Mouse (Mus musculus) kidney, embryonic 16.5 days (tissue): ENCODE results near the gene Zfp445. TPM values are rescaled to one million over a fixed set of nuclear protein-coding genes. Genes with fewer than 3 reads are reported as not detected.

Source experiments
- ATAC-seq: fragments of 200-750 bp; cut with Nextera tagmentation; 2 replicates; pipeline ENCODE4 v1.8.0; 2017; ENCODE audit warnings: moderate TSS enrichment; ENCODE audit not compliant: low FRiP score, low TSS enrichment
- H3K27ac ChIP-seq: fragments of 300-500 bp; sonication (generic); 2 replicates; pipeline ENCODE4 v1.5.1; 2014; ENCODE audit warnings: low read length
- H3K27me3 ChIP-seq: fragments of 300-500 bp; sonication (generic); 2 replicates; pipeline ENCODE4 v1.6.1; 2014; ENCODE audit warnings: low read length, control low read depth, mixed read lengths; ENCODE audit not compliant: insufficient read depth
- H3K36me3 ChIP-seq: fragments of 300-500 bp; sonication (generic); 2 replicates; pipeline ENCODE4 v1.6.1; 2014; ENCODE audit warnings: low read length, control low read depth, mixed read lengths; ENCODE audit not compliant: insufficient read depth
- H3K4me1 ChIP-seq: fragments of 300-500 bp; sonication (generic); 2 replicates; pipeline ENCODE4 v1.6.1; 2014; ENCODE audit warnings: low read length, control low read depth, mixed read lengths; ENCODE audit not compliant: insufficient read depth
- H3K4me2 ChIP-seq: fragments of 300-500 bp; sonication (generic); replicated peaks from 2 replicates; pipeline ENCODE4 v1.6.1; 2014; ENCODE audit warnings: low read depth, low read length
- H3K4me3 ChIP-seq: fragments of 300-500 bp; sonication (generic); 2 replicates; pipeline ENCODE4 v1.5.1; 2014; ENCODE audit warnings: mild to moderate bottlenecking, low read length
- H3K9ac ChIP-seq: fragments of 300-500 bp; sonication (generic); replicated peaks from 2 replicates; pipeline ENCODE4 v1.6.1; 2014; ENCODE audit warnings: low read length
- H3K9me3 ChIP-seq: fragments of 300-500 bp; sonication (generic); 2 replicates; pipeline ENCODE4 v1.6.1; 2016; ENCODE audit warnings: low read length, control low read depth
- WGBS: fragments of 180-500 bp; shearing (Covaris S2); extraction: QIAGEN DNeasy Blood & Tissue Kit; methylation state at CpG from one replicate; pipeline ENCODE4 v1.1.7; 2014; 5-methylcytosine and 5-hydroxymethylcytosine counted together
- polyA plus RNA-seq: library from polyadenylated mRNA; unstranded; fragments of >200 nt; fragmentation: Nextera tagmentation; extraction: Ambion mirVana; gene quantifications from 2 replicates; pipeline ENCODE4 v1.2.1, GENCODE M21; 2015

The Zfp445 gene
- polyA plus RNA-seq, 1 experiment from 2014 or later = 82.3 TPM

GRCm38 (mm10) chr9:122812386-122812785, 53.4 kb downstream of the Zfp445 start:
- no peak overlapping the region for H3K9ac ChIP-seq
- H3K9me3 ChIP-seq = no peaks in the 10 kb centered on the region
- H3K4me3 ChIP-seq = no peak overlapping the region
- H3K4me2 ChIP-seq = no peak overlapping the region
- H3K27me3 ChIP-seq = no peaks in the 10 kb centered on the region
- WGBS = 85% methylated on average over 5 of the region's 5 CpGs
- H3K36me3 ChIP-seq = peaks cover 10% of the 10 kb centered on the region; the same call in 1 of the 2 replicates
- no peak overlapping the region for H3K27ac ChIP-seq
- no peaks in the 10 kb centered on the region for H3K4me1 ChIP-seq
- no peak for ATAC-seq

DNA sequence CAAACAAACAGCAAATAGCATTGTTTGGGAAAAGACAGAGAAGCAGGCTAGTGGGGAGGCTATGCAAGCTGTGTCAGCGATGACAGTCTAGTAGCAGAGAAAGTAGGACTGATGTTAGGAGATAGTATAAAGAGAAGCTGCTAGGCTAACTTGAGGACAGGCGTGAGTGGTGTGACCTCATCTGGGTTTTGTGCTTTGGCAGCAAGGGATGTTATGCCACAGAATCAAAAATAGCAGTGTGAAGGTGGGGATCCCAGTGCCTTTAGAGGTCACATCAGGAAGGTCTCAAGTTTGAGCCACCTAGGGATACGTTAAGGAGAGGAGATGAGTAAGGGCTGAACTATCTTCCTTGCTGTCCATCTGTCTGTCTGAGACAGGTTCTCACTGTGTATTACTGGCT, 55.6 kb downstream of the Zfp445 start:
- WGBS = 90% methylated on average over 3 of the region's 3 CpGs
- ATAC-seq = no peak

DNA sequence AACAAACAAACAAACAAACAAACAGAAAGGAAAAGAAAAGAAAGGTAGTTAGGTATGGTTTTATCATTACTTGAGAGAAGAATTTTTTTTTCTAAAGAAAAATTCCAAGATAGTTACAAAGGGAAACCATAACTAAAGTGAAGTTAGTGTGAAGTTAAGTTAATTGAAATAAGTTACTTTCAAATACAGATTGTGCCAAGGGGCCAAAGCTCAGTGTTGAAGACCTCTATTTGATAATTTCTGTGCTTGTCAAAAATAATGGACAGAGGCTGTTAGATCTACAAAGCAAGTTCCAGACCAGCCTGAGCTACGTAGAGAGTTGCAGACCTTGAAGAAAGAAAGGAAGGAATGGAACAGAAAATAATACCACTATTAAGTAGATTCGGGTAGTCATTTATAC, 58.6 kb downstream of the Zfp445 start:
- Histone ChIP-seq H3K27me3 (no peaks in the 10 kb centered on the region), H3K4me3 (no peak overlapping the region), H3K9me3 (no peaks in the 10 kb centered on the region), H3K4me1 (peaks cover 9% of the 10 kb centered on the region; the same call in 1 of the 2 replicates), H3K9ac (no peak overlapping the region), H3K4me2 (no peak overlapping the region), H3K36me3 (0 out of 2 replicates have a peak, but pooled peaks cover 5% of the 10 kb centered on the region), H3K27ac (no peak overlapping the region)
- 95% methylated on average over 2 of the region's 2 CpGs for WGBS
- no peak for ATAC-seq

More for the DNA sequence above, 55.6 kb downstream of the Zfp445 start:
- H3K27ac ChIP-seq = no peak overlapping the region
- no peak overlapping the region for H3K9ac ChIP-seq
- no peaks in the 10 kb centered on the region for H3K27me3 ChIP-seq
- H3K4me1 ChIP-seq = peaks cover 7% of the 10 kb centered on the region; the same call in 1 of the 2 replicates
- no peak overlapping the region for H3K4me2 ChIP-seq
- no peak overlapping the region for H3K4me3 ChIP-seq
- H3K9me3 ChIP-seq = no peaks in the 10 kb centered on the region
- H3K36me3 ChIP-seq = peaks cover 5% of the 10 kb centered on the region; the same call in 1 of the 2 replicates

GRCm38 (mm10) chr9:122805845-122806341, 59.9 kb downstream of the Zfp445 start:
- WGBS = 10% methylated on average over 10 of the region's 10 CpGs
- H3K27me3 ChIP-seq = no peaks in the 10 kb centered on the region
- no peak for ATAC-seq
- peaks cover 9% of the 10 kb centered on the region; the same call in 1 of the 2 replicates for H3K4me1 ChIP-seq
- no peaks in the 10 kb centered on the region for H3K9me3 ChIP-seq
- H3K4me3 ChIP-seq = peak overlapping the region; percentile 80
- 0 out of 2 replicates have a peak, but pooled peaks cover 5% of the 10 kb centered on the region for H3K36me3 ChIP-seq
- H3K9ac ChIP-seq = peak overlapping the region; percentile 83
- peak overlapping the region; percentile 91 for H3K27ac ChIP-seq
- peak overlapping the region; percentile 76 for H3K4me2 ChIP-seq

GRCm38 (mm10) chr9:122805053-122805844, 60.6 kb downstream of the Zfp445 start, which contains the start of gene Tcaim:
Gene Tcaim, plus strand, starts transcription at chr9:122805539.
- no peaks in the 10 kb centered on the region for H3K27me3 ChIP-seq
- peak within 1 kb of the TSS; percentile 76 for H3K4me2 ChIP-seq
- ATAC-seq = peak; percentile 99
- H3K27ac ChIP-seq = peak within 1 kb of the TSS; percentile 91
- WGBS = 7% methylated on average over 40 of the region's 42 CpGs
- 0 out of 2 replicates have a peak, but pooled peaks cover 5% of the 10 kb centered on the region for H3K36me3 ChIP-seq
- peak within 1 kb of the TSS; percentile 83 for H3K9ac ChIP-seq
- peak within 1 kb of the TSS; percentile 80 for H3K4me3 ChIP-seq
- H3K4me1 ChIP-seq = peaks cover 9% of the 10 kb centered on the region; the same call in 1 of the 2 replicates
- H3K9me3 ChIP-seq = no peaks in the 10 kb centered on the region

Other genes with a start within 250 kb of the Zfp445 start
- gene Topaz1, start 118.7 kb downstream of the Zfp445 start, polyA plus RNA-seq = not detected in 2 replicates
- 5.7 and 6.2 TPM in 2 replicates for gene Tcaim, start 60.5 kb downstream of the Zfp445 start, polyA plus RNA-seq
- 0.55 and 0.64 TPM in 2 replicates for gene Gm35549, start 22.0 kb downstream of the Zfp445 start, polyA plus RNA-seq
- 6.0 and 7.7 TPM in 2 replicates for gene Zkscan7, start 19.7 kb upstream of the Zfp445 start, polyA plus RNA-seq
- 24.9 and 25.1 TPM in 2 replicates for gene Zfp105, start 57.1 kb upstream of the Zfp445 start, polyA plus RNA-seq
- gene 1110059G10Rik, start 85.0 kb upstream of the Zfp445 start, polyA plus RNA-seq = 24.7 and 28.2 TPM in 2 replicates
- gene Kif15, start 85.0 kb upstream of the Zfp445 start, polyA plus RNA-seq = 43.9 and 56.0 TPM in 2 replicates
- gene Tmem42, start 155.3 kb upstream of the Zfp445 start, polyA plus RNA-seq = 25.0 and 25.7 TPM in 2 replicates
- 0.72 and 0.89 TPM in 2 replicates for gene Tgm4, start 168.7 kb upstream of the Zfp445 start, polyA plus RNA-seq
- 69.8 and 73.4 TPM in 2 replicates for gene Zdhhc3, start 247.2 kb upstream of the Zfp445 start, polyA plus RNA-seq
- 133 and 137 TPM in 2 replicates for gene Exosc7, start 247.2 kb upstream of the Zfp445 start, polyA plus RNA-seq